Mouse (Mus musculus) thymus, adult 2 months (tissue): ENCODE measurements around the gene Esyt1.

Experiments
- CTCF ChIP-seq: fragments of 200-500 bp; IDR thresholded peaks from 2 replicates; pipeline ENCODE4 v1.5.1; 2012; ENCODE audit warnings: mild to moderate bottlenecking, control low read depth, low read length, moderate library complexity, borderline replicate concordance; ENCODE audit not compliant: control insufficient read depth, poor library complexity, insufficient read depth; ENCODE audit errors: extremely low read depth
- POLR2A ChIP-seq: fragments of 200-500 bp; IDR thresholded peaks from 2 replicates; pipeline ENCODE4 v1.6.1; 2012; ENCODE audit warnings: mild to moderate bottlenecking, low read length, control low read depth, moderate library complexity; ENCODE audit not compliant: control insufficient read depth, poor library complexity, insufficient read depth; ENCODE audit errors: extremely low read depth

DNA sequence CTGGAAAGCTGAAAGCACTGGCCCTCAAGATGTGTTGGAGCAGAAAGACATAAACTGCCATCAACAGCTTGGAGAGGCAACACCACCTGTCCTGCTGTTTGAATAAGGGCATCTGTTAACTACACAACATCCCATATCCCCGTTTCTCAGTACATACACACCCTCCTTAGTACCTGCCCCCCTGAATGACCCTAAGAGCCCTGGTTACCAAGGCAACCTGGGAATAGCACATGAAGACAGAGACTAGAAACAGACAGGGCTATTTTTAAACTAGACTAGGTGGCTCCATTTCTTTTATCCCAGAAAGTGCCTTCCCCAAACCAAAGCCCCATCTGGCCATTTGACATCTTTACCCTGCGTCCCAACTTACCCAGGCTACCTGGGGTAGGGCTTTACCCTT lies 17.4 kb upstream of the Esyt1 start:
- TF ChIP-seq POLR2A (no peak), CTCF (no peak)
